Mouse (Mus musculus): ENCODE measurements around the gene Clptm1. TPM values are rescaled to one million over a fixed set of nuclear protein-coding genes. Genes with fewer than 3 reads are reported as not detected.

The Clptm1 gene
- polyA plus RNA-seq, 1 experiment from 2014 or later: 94.7 TPM

DNA sequence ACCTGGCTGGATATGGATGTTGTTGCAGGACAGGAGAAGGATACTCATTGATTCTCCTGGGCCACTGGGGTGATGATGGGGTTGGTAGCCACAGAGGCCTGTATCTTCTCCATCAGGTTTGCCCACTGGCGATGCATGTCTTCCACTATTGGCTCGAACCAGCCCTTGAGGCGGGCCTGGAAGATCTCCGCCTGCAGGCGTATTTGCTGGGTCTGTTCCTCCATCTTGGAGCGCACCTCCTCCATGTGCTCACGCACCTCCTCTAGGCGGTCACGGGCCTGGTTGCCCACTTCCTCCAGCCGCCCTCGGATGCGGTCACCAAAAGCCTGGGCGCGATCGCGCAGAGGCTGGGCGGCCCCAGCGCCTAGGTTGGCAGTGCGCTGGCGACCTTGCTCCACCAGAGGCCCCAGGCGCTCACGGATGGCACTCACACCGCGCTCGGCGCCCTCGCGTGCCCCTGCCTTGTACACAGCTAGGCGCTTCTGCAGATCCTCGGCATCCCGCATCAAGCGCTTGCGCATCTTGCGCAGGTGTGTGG, 31.6 kb upstream of the Clptm1 start:
- no peak overlapping the region for H3K9ac ChIP-seq (replicated peaks; ENCODE audit: low read length)
- H3K27ac ChIP-seq (replicated peaks; ENCODE audit: low read depth, low read length): no peak overlapping the region
- H3K36me3 ChIP-seq (replicated peaks; ENCODE audit: control insufficient read depth, insufficient read depth, low read depth, low read length): peaks cover 4% of the 10 kb centered on the region
- no peak for DNase-seq (ENCODE audit: low spot score)
- H3K4me1 ChIP-seq (ENCODE audit: control insufficient read depth, insufficient read depth, low read length): peaks cover 5% of the 10 kb centered on the region; the same call in 1 of the 2 replicates
- H3K4me3 ChIP-seq (ENCODE audit: low read depth, low read length): no peak overlapping the region
- 92% methylated on average over 34 of the region's 34 CpGs for WGBS
- H3K27me3 ChIP-seq (ENCODE audit: control insufficient read depth, insufficient read depth, low read length): no peaks in the 10 kb centered on the region
- no peak overlapping the region; the same call in 1 of the 2 replicates for H3K4me2 ChIP-seq (ENCODE audit: low read depth, low read length)
- no peak for ATAC-seq (replicated peaks; ENCODE audit: insufficient number of reproducible peaks, low FRiP score, low TSS enrichment, low read depth)
- H3K9me3 ChIP-seq (replicated peaks; ENCODE audit: control insufficient read depth, low read length): no peaks in the 10 kb centered on the region

DNA sequence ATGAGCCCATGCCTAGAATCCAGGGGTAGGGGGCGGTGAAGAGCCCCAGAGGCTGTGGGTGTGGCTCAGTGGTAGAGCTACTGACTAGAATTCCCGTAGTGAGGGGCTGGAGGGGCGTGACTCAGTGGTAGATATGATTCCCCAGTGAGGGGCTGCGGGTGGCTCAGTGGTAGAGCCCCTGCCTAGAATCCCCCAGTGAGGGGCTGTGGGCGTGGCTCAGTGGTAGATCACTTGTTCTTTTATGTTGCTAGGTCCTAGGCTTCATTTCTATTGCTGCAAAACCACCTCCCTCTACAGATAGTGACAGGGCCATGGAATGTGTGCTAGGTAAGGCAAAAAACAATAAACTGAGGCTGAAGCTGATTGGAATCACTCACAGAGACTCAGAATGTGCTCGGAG, 31.0 kb upstream of the Clptm1 start:
- H3K27ac ChIP-seq (replicated peaks; ENCODE audit: low read depth, low read length): no peak overlapping the region
- H3K4me1 ChIP-seq (ENCODE audit: control insufficient read depth, insufficient read depth, low read length): peaks cover 4% of the 10 kb centered on the region; the same call in 1 of the 2 replicates
- H3K4me2 ChIP-seq (ENCODE audit: low read depth, low read length): no peak overlapping the region
- H3K9ac ChIP-seq (replicated peaks; ENCODE audit: low read length): no peak overlapping the region
- DNase-seq (ENCODE audit: low spot score) (no peak), ATAC-seq (replicated peaks; ENCODE audit: insufficient number of reproducible peaks, low FRiP score, low TSS enrichment, low read depth) (no peak)
- H3K9me3 ChIP-seq (replicated peaks; ENCODE audit: control insufficient read depth, low read length): no peaks in the 10 kb centered on the region
- no peak overlapping the region for H3K4me3 ChIP-seq (ENCODE audit: low read depth, low read length)
- H3K36me3 ChIP-seq (replicated peaks; ENCODE audit: control insufficient read depth, insufficient read depth, low read depth, low read length): peaks cover 4% of the 10 kb centered on the region
- H3K27me3 ChIP-seq (ENCODE audit: control insufficient read depth, insufficient read depth, low read length): no peaks in the 10 kb centered on the region
- 86% methylated on average over 6 of the region's 6 CpGs for WGBS

DNA sequence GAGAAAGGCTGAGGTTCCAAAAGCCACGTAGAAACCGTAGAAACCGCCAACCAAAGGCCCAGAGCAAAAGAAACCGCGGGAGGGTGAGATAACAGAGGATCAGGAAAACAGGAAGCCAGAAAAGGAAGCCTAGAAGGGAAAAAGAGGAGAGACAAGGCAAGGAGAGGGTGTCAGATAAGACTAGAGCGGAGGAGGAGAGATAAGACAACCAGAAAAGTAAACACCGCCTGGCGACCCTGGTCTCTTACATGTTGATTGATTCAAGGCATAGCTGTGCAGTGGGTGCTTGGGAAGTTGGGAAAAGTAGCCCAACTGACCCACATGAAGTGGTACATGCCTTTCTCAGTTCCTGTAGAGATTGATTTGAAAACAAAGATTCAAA, 30.4 kb upstream of the Clptm1 start:
- H3K4me1 ChIP-seq (ENCODE audit: control insufficient read depth, insufficient read depth, low read length): peaks cover 2% of the 10 kb centered on the region; the same call in 1 of the 2 replicates

DNA sequence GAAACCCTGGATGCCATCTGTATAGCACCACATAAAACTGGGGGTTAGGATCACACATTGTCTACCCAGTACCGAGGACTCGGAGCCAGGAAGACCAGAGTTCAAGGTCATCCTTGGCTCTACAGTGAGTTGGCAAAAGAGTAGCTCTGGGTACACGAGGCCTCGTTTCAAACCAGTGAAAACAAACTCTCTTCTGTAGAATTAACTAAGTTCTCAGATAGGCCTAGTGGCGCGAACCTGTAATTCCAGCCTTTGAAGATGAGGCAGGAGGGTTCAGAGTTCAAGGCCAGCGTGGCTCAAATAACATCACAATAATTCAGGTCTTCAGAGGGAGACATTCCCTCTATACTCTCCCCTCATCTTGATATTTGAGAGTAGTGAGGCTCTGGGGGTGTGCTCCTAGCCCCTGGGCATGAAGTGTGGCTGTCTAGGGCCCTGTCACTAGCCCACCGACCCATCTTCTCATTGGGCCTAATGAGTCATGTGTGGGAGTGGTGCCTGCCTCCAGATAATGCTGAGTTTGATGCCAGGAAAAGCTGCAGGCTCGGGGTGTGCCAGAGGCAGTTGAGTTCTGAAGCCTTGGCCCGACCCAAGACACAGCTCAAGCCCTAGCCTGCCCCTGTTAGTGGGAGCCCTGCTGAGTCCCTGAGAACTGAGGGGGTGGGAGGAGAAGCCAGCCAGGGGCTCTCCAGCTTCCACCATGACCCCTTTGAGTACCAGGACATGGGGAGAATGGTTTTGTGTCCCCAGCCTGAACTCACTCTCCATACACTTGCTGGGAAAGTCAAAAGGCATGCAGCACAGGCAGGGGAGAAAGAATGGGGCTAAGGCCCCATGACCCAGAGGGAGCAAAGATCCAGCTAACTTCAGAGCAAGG, 29.7 kb upstream of the Clptm1 start:
- H3K9me3 ChIP-seq (replicated peaks; ENCODE audit: control insufficient read depth, low read length): no peaks in the 10 kb centered on the region
- no peak overlapping the region for H3K9ac ChIP-seq (replicated peaks; ENCODE audit: low read length)
- H3K27me3 ChIP-seq (ENCODE audit: control insufficient read depth, insufficient read depth, low read length): no peaks in the 10 kb centered on the region
- H3K4me3 ChIP-seq (ENCODE audit: low read depth, low read length): no peak overlapping the region
- peaks cover 2% of the 10 kb centered on the region; the same call in 1 of the 2 replicates for H3K4me1 ChIP-seq (ENCODE audit: control insufficient read depth, insufficient read depth, low read length)
- no peak overlapping the region for H3K4me2 ChIP-seq (ENCODE audit: low read depth, low read length)
- 79% methylated on average over 10 of the region's 10 CpGs for WGBS
- ATAC-seq (replicated peaks; ENCODE audit: insufficient number of reproducible peaks, low FRiP score, low TSS enrichment, low read depth) (no peak), DNase-seq (ENCODE audit: low spot score) (no peak)
- H3K27ac ChIP-seq (replicated peaks; ENCODE audit: low read depth, low read length): no peak overlapping the region
- H3K36me3 ChIP-seq (replicated peaks; ENCODE audit: control insufficient read depth, insufficient read depth, low read depth, low read length): peaks cover 4% of the 10 kb centered on the region

More for the DNA sequence above, 30.4 kb upstream of the Clptm1 start:
- no peak overlapping the region for H3K4me2 ChIP-seq (ENCODE audit: low read depth, low read length)
- no peak overlapping the region for H3K9ac ChIP-seq (replicated peaks; ENCODE audit: low read length)
- no peak for DNase-seq (ENCODE audit: low spot score)
- no peak overlapping the region for H3K4me3 ChIP-seq (ENCODE audit: low read depth, low read length)
- no peak overlapping the region for H3K27ac ChIP-seq (replicated peaks; ENCODE audit: low read depth, low read length)
- peaks cover 4% of the 10 kb centered on the region for H3K36me3 ChIP-seq (replicated peaks; ENCODE audit: control insufficient read depth, insufficient read depth, low read depth, low read length)
- no peaks in the 10 kb centered on the region for H3K9me3 ChIP-seq (replicated peaks; ENCODE audit: control insufficient read depth, low read length)
- WGBS: 50% methylated on average over 8 of the region's 8 CpGs
- no peaks in the 10 kb centered on the region for H3K27me3 ChIP-seq (ENCODE audit: control insufficient read depth, insufficient read depth, low read length)
- no peak for ATAC-seq (replicated peaks; ENCODE audit: insufficient number of reproducible peaks, low FRiP score, low TSS enrichment, low read depth)

DNA sequence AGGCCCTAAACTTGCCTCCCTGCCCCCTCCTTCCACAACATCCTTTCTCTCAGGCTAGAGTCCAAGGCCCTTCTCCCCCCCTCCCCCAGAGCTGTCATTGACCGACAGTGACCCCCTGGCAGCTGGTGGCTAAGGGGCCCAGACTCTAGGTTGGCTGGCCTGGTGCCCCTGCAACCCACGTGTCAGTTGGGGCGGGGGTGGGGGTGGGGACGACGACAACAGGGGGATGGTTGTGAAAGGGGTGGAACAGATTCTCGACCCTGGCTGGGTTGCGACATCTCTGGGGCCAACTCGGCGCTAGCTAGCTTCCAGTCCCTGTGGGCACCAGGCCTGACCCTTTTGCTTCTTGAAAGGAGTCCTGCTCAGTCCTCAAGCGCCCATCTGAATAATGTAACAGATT, 28.6 kb upstream of the Clptm1 start:
- Histone ChIP-seq H3K36me3 (replicated peaks; ENCODE audit: control insufficient read depth, insufficient read depth, low read depth, low read length) (peaks cover 4% of the 10 kb centered on the region), H3K4me1 (ENCODE audit: control insufficient read depth, insufficient read depth, low read length) (no peaks in the 10 kb centered on the region; the same call in 1 of the 2 replicates), H3K4me2 (ENCODE audit: low read depth, low read length) (no peak overlapping the region), H3K27me3 (ENCODE audit: control insufficient read depth, insufficient read depth, low read length) (no peaks in the 10 kb centered on the region), H3K27ac (replicated peaks; ENCODE audit: low read depth, low read length) (no peak overlapping the region), H3K9me3 (replicated peaks; ENCODE audit: control insufficient read depth, low read length) (no peaks in the 10 kb centered on the region), H3K4me3 (ENCODE audit: low read depth, low read length) (no peak overlapping the region), H3K9ac (replicated peaks; ENCODE audit: low read length) (no peak overlapping the region; the same call in 1 of the 2 replicates)
- no peak for ATAC-seq (replicated peaks; ENCODE audit: insufficient number of reproducible peaks, low FRiP score, low TSS enrichment, low read depth)
- WGBS: 22% methylated on average over 10 of the region's 10 CpGs
- no peak for DNase-seq (ENCODE audit: low spot score)

DNA sequence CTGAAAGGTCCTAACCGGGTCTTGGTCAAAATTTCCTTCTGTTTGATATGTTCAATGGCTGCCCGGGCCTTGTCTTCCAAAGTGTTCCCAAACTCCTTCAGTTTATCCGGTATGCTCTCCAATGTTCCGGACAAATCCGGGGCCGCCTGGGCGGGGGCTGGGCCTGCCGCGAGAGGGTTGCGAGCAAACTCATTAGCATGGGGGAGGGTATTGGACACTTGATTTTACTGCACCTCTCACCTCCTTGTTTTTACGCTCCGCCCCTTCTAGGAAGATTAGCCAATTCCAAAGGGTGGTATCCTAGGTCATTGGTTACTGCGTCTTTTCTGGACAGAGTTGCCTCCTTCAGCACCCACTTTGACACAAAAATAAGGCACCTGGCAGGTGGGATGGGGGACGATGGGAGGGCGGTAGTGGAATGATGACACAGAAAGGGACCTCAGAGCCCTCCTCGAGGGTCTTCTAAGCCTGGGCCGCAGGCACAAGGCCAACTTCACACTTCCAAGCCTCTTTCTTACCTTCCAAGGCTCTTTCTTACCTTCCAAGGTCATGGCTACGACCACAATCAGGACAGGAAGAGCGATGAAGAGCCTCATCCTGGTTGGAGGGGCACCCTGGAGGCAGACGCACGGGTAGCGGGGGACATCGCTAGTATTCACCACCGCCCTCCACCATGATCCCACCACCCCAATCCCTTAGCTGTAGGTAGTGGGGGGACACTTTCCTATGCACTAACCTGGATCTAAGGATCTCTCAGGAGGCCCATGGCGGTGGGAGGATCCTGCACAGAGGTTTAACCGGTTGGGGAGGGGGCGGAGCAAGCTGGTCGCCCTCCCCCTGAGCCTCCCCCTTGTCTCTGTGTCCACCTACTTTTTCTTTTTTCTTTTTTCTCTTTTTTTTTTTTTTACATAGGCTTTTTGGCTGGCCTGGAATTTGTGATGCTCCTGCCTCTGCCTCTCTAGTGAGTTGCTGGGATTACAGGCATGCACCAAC, 27.3 kb upstream of the Clptm1 start, which contains the start of gene Apoc1:
TSS of gene Apoc1 (minus strand) at position 788 of the 993 bp plus-strand sequence.
- Histone ChIP-seq H3K4me3 (ENCODE audit: low read depth, low read length) (no peak within 1 kb of the TSS), H3K27me3 (ENCODE audit: control insufficient read depth, insufficient read depth, low read length) (no peaks in the 10 kb centered on the region), H3K9ac (replicated peaks; ENCODE audit: low read length) (peak within 1 kb of the TSS; percentile 9; the same call in 1 of the 2 replicates), H3K27ac (replicated peaks; ENCODE audit: low read depth, low read length) (no peak within 1 kb of the TSS), H3K9me3 (replicated peaks; ENCODE audit: control insufficient read depth, low read length) (no peaks in the 10 kb centered on the region), H3K4me1 (ENCODE audit: control insufficient read depth, insufficient read depth, low read length) (no peaks in the 10 kb centered on the region; the same call in 1 of the 2 replicates), H3K4me2 (ENCODE audit: low read depth, low read length) (no peak within 1 kb of the TSS), H3K36me3 (replicated peaks; ENCODE audit: control insufficient read depth, insufficient read depth, low read depth, low read length) (peaks cover 4% of the 10 kb centered on the region)
- WGBS: 50% methylated on average over 28 of the region's 28 CpGs
- ATAC-seq (replicated peaks; ENCODE audit: insufficient number of reproducible peaks, low FRiP score, low TSS enrichment, low read depth) (no peak), DNase-seq (ENCODE audit: low spot score) (no peak)

DNA sequence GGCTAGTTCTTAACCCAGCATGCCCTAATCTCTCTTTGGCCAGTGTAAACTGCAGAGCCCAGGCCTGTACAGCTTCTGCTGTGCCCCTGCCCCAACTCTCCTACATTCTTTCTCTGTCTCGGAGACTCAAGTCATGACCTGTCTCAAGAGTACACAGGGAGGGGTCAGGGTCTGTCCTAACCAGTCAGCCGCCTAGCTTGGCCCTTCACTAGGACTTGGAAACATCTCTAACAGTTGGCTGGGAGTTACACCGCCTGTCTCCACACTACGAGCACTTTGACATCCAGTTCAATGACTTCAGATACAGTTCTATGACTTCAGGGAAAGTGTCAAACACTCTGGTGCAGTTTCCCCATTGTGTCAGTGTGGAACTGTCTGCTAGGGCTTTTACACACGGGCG, 26.6 kb upstream of the Clptm1 start:
- Histone ChIP-seq H3K36me3 (replicated peaks; ENCODE audit: control insufficient read depth, insufficient read depth, low read depth, low read length) (no peaks in the 10 kb centered on the region), H3K4me3 (ENCODE audit: low read depth, low read length) (no peak overlapping the region), H3K27ac (replicated peaks; ENCODE audit: low read depth, low read length) (no peak overlapping the region), H3K4me2 (ENCODE audit: low read depth, low read length) (no peak overlapping the region), H3K4me1 (ENCODE audit: control insufficient read depth, insufficient read depth, low read length) (no peaks in the 10 kb centered on the region; the same call in 1 of the 2 replicates), H3K9me3 (replicated peaks; ENCODE audit: control insufficient read depth, low read length) (no peaks in the 10 kb centered on the region), H3K9ac (replicated peaks; ENCODE audit: low read length) (no peak overlapping the region), H3K27me3 (ENCODE audit: control insufficient read depth, insufficient read depth, low read length) (no peaks in the 10 kb centered on the region)
- no peak for DNase-seq (ENCODE audit: low spot score)
- 77% methylated on average over 6 of the region's 6 CpGs for WGBS
- ATAC-seq (replicated peaks; ENCODE audit: insufficient number of reproducible peaks, low FRiP score, low TSS enrichment, low read depth): no peak

Measured in embryonic facial prominence, embryonic 11.5 days (tissue).